In genomic region chr10:80548428-80549006, GRCm38 (mm10) we compare ENCODE assay signal across 8 mouse cellular contexts. TPM values are rescaled to one million over a fixed set of nuclear protein-coding genes. Genes with fewer than 3 reads are reported as not detected.
DNase-seq lines count a peak whose midpoint lies in the region; ATAC-seq lines count a peak whose summit lies in the region.

No protein-coding gene starts in this region.

- no peak overlapping the region for H3K27ac ChIP-seq in embryonic facial prominence, embryonic 12.5 days
- H3K27ac ChIP-seq in midbrain, embryonic 15.5 days, result no peak overlapping the region

- no peaks in the 10 kb centered on the region for H3K27me3 ChIP-seq in embryonic facial prominence, embryonic 12.5 days
- no peaks in the 10 kb centered on the region for H3K27me3 ChIP-seq in midbrain, embryonic 15.5 days (replicated peaks)

- H3K4me1 ChIP-seq in embryonic facial prominence, embryonic 12.5 days, result no peaks in the 10 kb centered on the region
- peaks cover 4% of the 10 kb centered on the region; the same call in 1 of the 2 replicates for H3K4me1 ChIP-seq in midbrain, embryonic 15.5 days

- WGBS in embryonic facial prominence, embryonic 12.5 days, result 73% methylated on average over 10 of the region's 10 CpGs
- 74% methylated on average over 10 of the region's 10 CpGs for WGBS in midbrain, embryonic 15.5 days

- peak; percentile 55 to 71 for DNase-seq in heart, adult 18-20 months
- no peak for DNase-seq in heart, adult 8-10 months (ENCODE audit: low spot score)
- peak; percentile 92 for DNase-seq in adrenal gland, adult 8-10 months
- peak; percentile 65 to 81 for DNase-seq in heart, postnatal 10 days
- peak; percentile 89 for DNase-seq in left cerebral cortex, postnatal 4 days
- peak; percentile 73 to 90 for DNase-seq in spleen, postnatal 4 days (ENCODE audit: low spot score in 2 of 2)

- peak; percentile 31; the same call in 1 of the 2 replicates for ATAC-seq in embryonic facial prominence, embryonic 12.5 days (ENCODE audit: insufficient number of reproducible peaks, insufficient read depth, low FRiP score, low TSS enrichment)
- ATAC-seq in midbrain, embryonic 15.5 days (replicated peaks), result peak; percentile 40

- peaks cover 74% of the 10 kb centered on the region for H3K36me3 ChIP-seq in embryonic facial prominence, embryonic 12.5 days
- H3K36me3 ChIP-seq in midbrain, embryonic 15.5 days (replicated peaks), result peaks cover 38% of the 10 kb centered on the region

- H3K4me2 ChIP-seq in embryonic facial prominence, embryonic 12.5 days (replicated peaks), result no peak overlapping the region
- H3K4me2 ChIP-seq in midbrain, embryonic 15.5 days, result no peak overlapping the region

- intact Hi-C loops in heart, postnatal 10 days (cut with DNase I), result loop anchor here (2.0 kb wide), 1 partner anchor 102 kb away; no protein-coding TSS in a partner anchor
- intact Hi-C loops in left cerebral cortex, postnatal 4 days (cut with DNase I), result no loop called here

- no peak overlapping the region for H3K4me3 ChIP-seq in embryonic facial prominence, embryonic 12.5 days
- no peak overlapping the region for H3K4me3 ChIP-seq in midbrain, embryonic 15.5 days

- H3K9me3 ChIP-seq in embryonic facial prominence, embryonic 12.5 days, result no peaks in the 10 kb centered on the region
- no peaks in the 10 kb centered on the region for H3K9me3 ChIP-seq in midbrain, embryonic 15.5 days

- H3K9ac ChIP-seq in embryonic facial prominence, embryonic 12.5 days, result no peak overlapping the region
- H3K9ac ChIP-seq in midbrain, embryonic 15.5 days, result no peak overlapping the region

RNA-seq across cellular contexts. Expression of gene Atp8b3, which starts 9.6 kb away (rescaled TPM):
- total RNA-seq in heart, adult 18-20 months (2021), result not detected
- not detected for total RNA-seq in heart, adult 8-10 months (2022)
- total RNA-seq in adrenal gland, adult 8-10 months (2022), result 1 to 10 TPM; 1.2 to 3.0 (median 1.9) TPM
- 0.19 and 0.23 TPM in 2 replicates for polyA plus RNA-seq in embryonic facial prominence, embryonic 12.5 days (2016; fragmentation: Nextera tagmentation; extraction: Ambion mirVana)
- total RNA-seq in heart, postnatal 10 days (2021), result not detected
- under 1 TPM; 0.14 to 0.20 TPM for total RNA-seq in left cerebral cortex, postnatal 4 days (2021)
- 0.90 and 1.2 TPM in 2 replicates for polyA plus RNA-seq in midbrain, embryonic 15.5 days (2015; fragmentation: Nextera tagmentation; extraction: Ambion mirVana)

RNA-seq across cellular contexts. Expression of gene Rexo1, which starts 12.8 kb away (rescaled TPM):
- total RNA-seq in heart, adult 18-20 months (2021), result 10 to 100 TPM; 11.2 to 11.6 TPM
- total RNA-seq in heart, adult 8-10 months (2022), result 10 to 100 TPM; 10.7 to 15.0 (median 12.2) TPM
- total RNA-seq in adrenal gland, adult 8-10 months (2022), result 10 to 100 TPM; 54.2 to 60.1 (median 57.0) TPM
- polyA plus RNA-seq in embryonic facial prominence, embryonic 12.5 days (2016; fragmentation: Nextera tagmentation; extraction: Ambion mirVana), result 32.9 and 33.1 TPM in 2 replicates
- total RNA-seq in heart, postnatal 10 days (2021), result 10 to 100 TPM; 20.3 to 21.5 TPM
- 10 to 100 TPM; 65.2 to 67.5 TPM for total RNA-seq in left cerebral cortex, postnatal 4 days (2021)
- polyA plus RNA-seq in midbrain, embryonic 15.5 days (2015; fragmentation: Nextera tagmentation; extraction: Ambion mirVana), result 33.9 and 35.0 TPM in 2 replicates

RNA-seq across cellular contexts. Expression of gene Klf16, which starts 28.6 kb away (rescaled TPM):
- total RNA-seq in heart, adult 18-20 months (2021), result 1 to 10 TPM; 5.2 to 5.5 TPM
- total RNA-seq in heart, adult 8-10 months (2022), result 1 to 10 TPM; 3.5 to 5.0 (median 4.7) TPM
- 10 to 100 TPM; 12.7 to 15.4 (median 14.6) TPM for total RNA-seq in adrenal gland, adult 8-10 months (2022)
- polyA plus RNA-seq in embryonic facial prominence, embryonic 12.5 days (2016; fragmentation: Nextera tagmentation; extraction: Ambion mirVana), result 12.4 and 12.5 TPM in 2 replicates
- total RNA-seq in heart, postnatal 10 days (2021), result 1 to 10 TPM; 5.9 to 6.9 TPM
- 10 to 100 TPM; 34.1 to 35.5 TPM for total RNA-seq in left cerebral cortex, postnatal 4 days (2021)
- 6.0 and 6.3 TPM in 2 replicates for polyA plus RNA-seq in midbrain, embryonic 15.5 days (2015; fragmentation: Nextera tagmentation; extraction: Ambion mirVana)

RNA-seq across cellular contexts. Expression of gene Abhd17a, which starts 41.6 kb away (rescaled TPM):
- 10 to 100 TPM; 40.6 to 44.8 TPM for total RNA-seq in heart, adult 18-20 months (2021)
- total RNA-seq in heart, adult 8-10 months (2022), result 10 to 100 TPM; 44.7 to 48.1 (median 46.9) TPM
- 100 to 1,000 TPM in 1 of 4 experiments, 10 to 100 TPM in 3; 97.0 to 101 (median 97.8) TPM for total RNA-seq in adrenal gland, adult 8-10 months (2022)
- 123 and 125 TPM in 2 replicates for polyA plus RNA-seq in embryonic facial prominence, embryonic 12.5 days (2016; fragmentation: Nextera tagmentation; extraction: Ambion mirVana)
- total RNA-seq in heart, postnatal 10 days (2021), result 100 to 1,000 TPM in 1 of 2 experiments, 10 to 100 TPM in 1; 92.2 to 102 TPM
- total RNA-seq in left cerebral cortex, postnatal 4 days (2021), result 100 to 1,000 TPM; 131 to 133 TPM
- 126 and 152 TPM in 2 replicates for polyA plus RNA-seq in midbrain, embryonic 15.5 days (2015; fragmentation: Nextera tagmentation; extraction: Ambion mirVana)

RNA-seq across cellular contexts. Expression of gene Onecut3, which starts 53.9 kb away (rescaled TPM):
- under 1 TPM in 1 of 2 experiments, not detected in 1; 0.05 TPM for total RNA-seq in heart, adult 18-20 months (2021)
- total RNA-seq in heart, adult 8-10 months (2022), result under 1 TPM in 1 of 4 experiments, not detected in 3; 0.09 TPM
- not detected for total RNA-seq in adrenal gland, adult 8-10 months (2022)
- polyA plus RNA-seq in embryonic facial prominence, embryonic 12.5 days (2016; fragmentation: Nextera tagmentation; extraction: Ambion mirVana), result 0.10 and 0.13 TPM in 2 replicates
- total RNA-seq in heart, postnatal 10 days (2021), result not detected
- under 1 TPM in 1 of 2 experiments, not detected in 1; 0.24 TPM for total RNA-seq in left cerebral cortex, postnatal 4 days (2021)
- 1.9 and 2.6 TPM in 2 replicates for polyA plus RNA-seq in midbrain, embryonic 15.5 days (2015; fragmentation: Nextera tagmentation; extraction: Ambion mirVana)
